Mouse (Mus musculus) thymus, adult 2 months (tissue): ENCODE data around the gene Med20.

Source experiments
- CTCF ChIP-seq: fragments of 200-500 bp; IDR thresholded peaks from 2 replicates; pipeline ENCODE4 v1.5.1; 2012; ENCODE audit warnings: mild to moderate bottlenecking, control low read depth, low read length, moderate library complexity, borderline replicate concordance; ENCODE audit not compliant: control insufficient read depth, poor library complexity, insufficient read depth; ENCODE audit errors: extremely low read depth
- POLR2A ChIP-seq: fragments of 200-500 bp; IDR thresholded peaks from 2 replicates; pipeline ENCODE4 v1.6.1; 2012; ENCODE audit warnings: mild to moderate bottlenecking, low read length, control low read depth, moderate library complexity; ENCODE audit not compliant: control insufficient read depth, poor library complexity, insufficient read depth; ENCODE audit errors: extremely low read depth

GRCm38 (mm10) chr17:47567271-47567670 is 44.1 kb upstream of the Med20 start:
- TF ChIP-seq POLR2A (no peak), CTCF (no peak)
